Mouse (Mus musculus): ENCODE measurements around the gene Exoc4. TPM values are rescaled to one million over a fixed set of nuclear protein-coding genes. Genes with fewer than 3 reads are reported as not detected.

Exoc4 gene
- polyA plus RNA-seq, 1 experiment from 2014 or later, result 36.7 TPM

- Histone ChIP-seq H3K4me2 (no peak overlapping the region), H3K27ac (no peak overlapping the region), H3K4me3 (no peak overlapping the region), H3K9me3 (no peaks in the 10 kb centered on the region), H3K36me3 (no peaks in the 10 kb centered on the region), H3K9ac (no peak overlapping the region), H3K4me1 (0 out of 2 replicates have a peak, but pooled peaks cover 5% of the 10 kb centered on the region), H3K27me3 (no peaks in the 10 kb centered on the region)
- ATAC-seq (ENCODE audit: insufficient number of reproducible peaks, insufficient read depth, low FRiP score, low TSS enrichment, low read depth), result no peak
- WGBS, result 41% methylated on average over 3 of the region's 3 CpGs
Observed at GRCm38 (mm10) chr6:33409586-33409985, 160.7 kb downstream of the Exoc4 start.

GRCm38 (mm10) chr6:33425007-33425406 is 176.1 kb downstream of the Exoc4 start:
- H3K4me3 ChIP-seq, result no peak overlapping the region
- no peak overlapping the region for H3K27ac ChIP-seq
- H3K27me3 ChIP-seq, result no peaks in the 10 kb centered on the region
- H3K36me3 ChIP-seq, result no peaks in the 10 kb centered on the region
- H3K9ac ChIP-seq, result no peak overlapping the region
- ATAC-seq (ENCODE audit: insufficient number of reproducible peaks, insufficient read depth, low FRiP score, low TSS enrichment, low read depth), result no peak
- H3K4me2 ChIP-seq, result no peak overlapping the region
- no peaks in the 10 kb centered on the region for H3K9me3 ChIP-seq
- no peaks in the 10 kb centered on the region for H3K4me1 ChIP-seq

GRCm38 (mm10) chr6:33431207-33431787 is 182.4 kb downstream of the Exoc4 start:
- Histone ChIP-seq H3K9me3 (no peaks in the 10 kb centered on the region), H3K9ac (no peak overlapping the region), H3K4me1 (no peaks in the 10 kb centered on the region), H3K27me3 (no peaks in the 10 kb centered on the region), H3K36me3 (no peaks in the 10 kb centered on the region), H3K4me2 (no peak overlapping the region), H3K27ac (no peak overlapping the region), H3K4me3 (no peak overlapping the region)
- no peak for ATAC-seq (ENCODE audit: insufficient number of reproducible peaks, insufficient read depth, low FRiP score, low TSS enrichment, low read depth)
- WGBS, result 56% methylated on average over 4 of the region's 4 CpGs

- no peaks in the 10 kb centered on the region for H3K27me3 ChIP-seq
- no peak overlapping the region for H3K27ac ChIP-seq
- no peak overlapping the region for H3K4me3 ChIP-seq
- H3K4me2 ChIP-seq, result no peak overlapping the region
- no peak for ATAC-seq (ENCODE audit: insufficient number of reproducible peaks, insufficient read depth, low FRiP score, low TSS enrichment, low read depth)
- H3K36me3 ChIP-seq, result no peaks in the 10 kb centered on the region
- no peaks in the 10 kb centered on the region for H3K9me3 ChIP-seq
- H3K9ac ChIP-seq, result no peak overlapping the region
- H3K4me1 ChIP-seq, result no peaks in the 10 kb centered on the region
- WGBS, result 79% methylated on average over 1 of the region's 1 CpGs
Observed at GRCm38 (mm10) chr6:33440508-33440907, 191.6 kb downstream of the Exoc4 start.

GRCm38 (mm10) chr6:33453810-33454209 is 204.9 kb downstream of the Exoc4 start:
- no peak overlapping the region for H3K4me2 ChIP-seq
- no peaks in the 10 kb centered on the region for H3K36me3 ChIP-seq
- H3K4me3 ChIP-seq, result no peak overlapping the region
- H3K27me3 ChIP-seq, result no peaks in the 10 kb centered on the region
- no peak overlapping the region for H3K9ac ChIP-seq
- 96% methylated on average over 2 of the region's 2 CpGs for WGBS
- no peaks in the 10 kb centered on the region for H3K4me1 ChIP-seq
- no peak for ATAC-seq (ENCODE audit: insufficient number of reproducible peaks, insufficient read depth, low FRiP score, low TSS enrichment, low read depth)
- H3K27ac ChIP-seq, result 0 out of 2 replicates have a peak overlapping the region, but pooled peaks have one; percentile 7
- H3K9me3 ChIP-seq, result no peaks in the 10 kb centered on the region

GRCm38 (mm10) chr6:33454354-33454753 is 205.5 kb downstream of the Exoc4 start:
- WGBS, result 68% methylated on average over 2 of the region's 2 CpGs
- Histone ChIP-seq H3K4me2 (no peak overlapping the region), H3K4me1 (no peaks in the 10 kb centered on the region), H3K36me3 (no peaks in the 10 kb centered on the region), H3K27me3 (no peaks in the 10 kb centered on the region), H3K9me3 (no peaks in the 10 kb centered on the region), H3K4me3 (no peak overlapping the region), H3K9ac (no peak overlapping the region), H3K27ac (no peak overlapping the region)
- no peak for ATAC-seq (ENCODE audit: insufficient number of reproducible peaks, insufficient read depth, low FRiP score, low TSS enrichment, low read depth)

- Histone ChIP-seq H3K9ac (no peak overlapping the region), H3K27me3 (no peaks in the 10 kb centered on the region), H3K27ac (no peak overlapping the region), H3K4me3 (no peak overlapping the region), H3K36me3 (no peaks in the 10 kb centered on the region), H3K9me3 (no peaks in the 10 kb centered on the region), H3K4me1 (no peaks in the 10 kb centered on the region), H3K4me2 (no peak overlapping the region)
- WGBS, result 93% methylated on average over 1 of the region's 1 CpGs
- ATAC-seq (ENCODE audit: insufficient number of reproducible peaks, insufficient read depth, low FRiP score, low TSS enrichment, low read depth), result no peak
Observed at GRCm38 (mm10) chr6:33455238-33455637, 206.4 kb downstream of the Exoc4 start.

- Histone ChIP-seq H3K4me3 (no peak overlapping the region), H3K4me2 (no peak overlapping the region), H3K9ac (no peak overlapping the region), H3K27me3 (no peaks in the 10 kb centered on the region), H3K4me1 (no peaks in the 10 kb centered on the region), H3K27ac (no peak overlapping the region), H3K9me3 (no peaks in the 10 kb centered on the region), H3K36me3 (no peaks in the 10 kb centered on the region)
- no peak for ATAC-seq (ENCODE audit: insufficient number of reproducible peaks, insufficient read depth, low FRiP score, low TSS enrichment, low read depth)
- 80% methylated on average over 3 of the region's 3 CpGs for WGBS
Observed at GRCm38 (mm10) chr6:33464862-33465261, 216.0 kb downstream of the Exoc4 start.

GRCm38 (mm10) chr6:33465392-33465791 is 216.5 kb downstream of the Exoc4 start:
- no peaks in the 10 kb centered on the region for H3K9me3 ChIP-seq
- H3K4me2 ChIP-seq, result no peak overlapping the region
- H3K4me3 ChIP-seq, result no peak overlapping the region
- no peak overlapping the region for H3K27ac ChIP-seq
- no peaks in the 10 kb centered on the region for H3K36me3 ChIP-seq
- H3K9ac ChIP-seq, result no peak overlapping the region
- no peaks in the 10 kb centered on the region for H3K27me3 ChIP-seq
- 61% methylated on average over 3 of the region's 3 CpGs for WGBS
- no peaks in the 10 kb centered on the region for H3K4me1 ChIP-seq
- ATAC-seq (ENCODE audit: insufficient number of reproducible peaks, insufficient read depth, low FRiP score, low TSS enrichment, low read depth), result no peak

- H3K27me3 ChIP-seq, result no peaks in the 10 kb centered on the region
- H3K4me3 ChIP-seq, result no peak overlapping the region
- no peak overlapping the region for H3K9ac ChIP-seq
- no peak overlapping the region for H3K4me2 ChIP-seq
- WGBS, result 90% methylated on average over 5 of the region's 5 CpGs
- ATAC-seq (ENCODE audit: insufficient number of reproducible peaks, insufficient read depth, low FRiP score, low TSS enrichment, low read depth), result no peak
- no peaks in the 10 kb centered on the region for H3K36me3 ChIP-seq
- no peaks in the 10 kb centered on the region for H3K9me3 ChIP-seq
- no peaks in the 10 kb centered on the region for H3K4me1 ChIP-seq
- H3K27ac ChIP-seq, result no peak overlapping the region
Observed at GRCm38 (mm10) chr6:33466168-33466839, 217.4 kb downstream of the Exoc4 start.

- Histone ChIP-seq H3K4me1 (no peaks in the 10 kb centered on the region), H3K36me3 (no peaks in the 10 kb centered on the region), H3K4me3 (no peak overlapping the region), H3K27me3 (no peaks in the 10 kb centered on the region), H3K9me3 (no peaks in the 10 kb centered on the region), H3K4me2 (no peak overlapping the region), H3K9ac (no peak overlapping the region), H3K27ac (no peak overlapping the region)
- 91% methylated on average over 5 of the region's 5 CpGs for WGBS
- ATAC-seq (ENCODE audit: insufficient number of reproducible peaks, insufficient read depth, low FRiP score, low TSS enrichment, low read depth), result no peak
Observed at GRCm38 (mm10) chr6:33468480-33468879, 219.6 kb downstream of the Exoc4 start.

GRCm38 (mm10) chr6:33476134-33476533 is 227.2 kb downstream of the Exoc4 start:
- Histone ChIP-seq H3K9ac (no peak overlapping the region), H3K27me3 (no peaks in the 10 kb centered on the region), H3K27ac (no peak overlapping the region), H3K4me2 (no peak overlapping the region), H3K36me3 (no peaks in the 10 kb centered on the region), H3K4me1 (no peaks in the 10 kb centered on the region), H3K4me3 (no peak overlapping the region), H3K9me3 (no peaks in the 10 kb centered on the region)
- ATAC-seq (ENCODE audit: insufficient number of reproducible peaks, insufficient read depth, low FRiP score, low TSS enrichment, low read depth), result no peak
- WGBS, result 88% methylated on average over 2 of the region's 2 CpGs

All from embryonic facial prominence, embryonic 13.5 days (tissue).